Mouse (Mus musculus) midbrain, embryonic 12.5 days (tissue): Measurements from ENCODE around the gene Ncstn. TPM values are rescaled to one million over a fixed set of nuclear protein-coding genes. Genes with fewer than 3 reads are reported as not detected.

ENCODE experiments used
- ATAC-seq: fragments of 200-750 bp; cut with Nextera tagmentation; 2 replicates; pipeline ENCODE4 v1.8.0; 2017; ENCODE audit warnings: low read depth, moderate TSS enrichment, moderate library complexity; ENCODE audit not compliant: low FRiP score
- H3K27ac ChIP-seq: fragments of 300-500 bp; sonication (generic); replicated peaks from 2 replicates; pipeline ENCODE4 v1.5.1; 2016; ENCODE audit warnings: mild to moderate bottlenecking
- H3K27me3 ChIP-seq: fragments of 300-500 bp; sonication (generic); 2 replicates; pipeline ENCODE4 v1.6.1; 2016; ENCODE audit warnings: mild to moderate bottlenecking
- H3K36me3 ChIP-seq: fragments of 300-500 bp; sonication (generic); 2 replicates; pipeline ENCODE4 v1.6.1; 2016
- H3K4me1 ChIP-seq: fragments of 300-500 bp; sonication (generic); 2 replicates; pipeline ENCODE4 v1.6.1; 2016
- H3K4me2 ChIP-seq: fragments of 300-500 bp; sonication (generic); replicated peaks from 2 replicates; pipeline ENCODE4 v1.6.1; 2016; ENCODE audit warnings: mild to moderate bottlenecking, moderate library complexity
- H3K4me3 ChIP-seq: fragments of 300-500 bp; sonication (generic); 2 replicates; pipeline ENCODE4 v1.5.1; 2016; ENCODE audit warnings: mild to moderate bottlenecking
- H3K9ac ChIP-seq: fragments of 300-500 bp; sonication (generic); replicated peaks from 2 replicates; pipeline ENCODE4 v1.6.1; 2016; ENCODE audit warnings: mild to moderate bottlenecking, moderate library complexity
- H3K9me3 ChIP-seq: fragments of 300-500 bp; sonication (generic); 2 replicates; pipeline ENCODE4 v1.6.1; 2016; ENCODE audit warnings: mild to moderate bottlenecking
- WGBS: fragments of 180-500 bp; shearing (Covaris S2); methylation state at CpG from one replicate; pipeline ENCODE4 v1.1.7; 2016; 5-methylcytosine and 5-hydroxymethylcytosine counted together
- polyA plus RNA-seq: library from polyadenylated mRNA; unstranded; fragments of >200 nt; fragmentation: Nextera tagmentation; extraction: Ambion mirVana; gene quantifications from 2 replicates; pipeline ENCODE4 v1.2.1, GENCODE M21; 2016

Gene Ncstn
- polyA plus RNA-seq: 123 and 128 TPM in 2 replicates

- H3K9me3 ChIP-seq: no peaks in the 10 kb centered on the region
- peaks cover 24% of the 10 kb centered on the region for H3K4me1 ChIP-seq
- peak within 1 kb of the TSS; percentile 88 for H3K9ac ChIP-seq
- peak within 1 kb of the TSS; percentile 74 for H3K27ac ChIP-seq
- peak within 1 kb of the TSS; percentile 82 for H3K4me2 ChIP-seq
- peak; percentile 98 for ATAC-seq
- no peaks in the 10 kb centered on the region for H3K27me3 ChIP-seq
- peaks cover 28% of the 10 kb centered on the region for H3K36me3 ChIP-seq
- WGBS: under 1% methylated on average over 40 of the region's 40 CpGs
- H3K4me3 ChIP-seq: peak within 1 kb of the TSS; percentile 88
Observed at GRCm38 (mm10) chr1:172082101-172082898, at the start of gene Ncstn, which contains the start of gene Copa. TSS of gene Ncstn (minus strand) at chr1:172082795. TSS of gene Copa (plus strand) at chr1:172082529.

GRCm38 (mm10) chr1:172132319-172132718 lies 49.7 kb upstream of the Ncstn start:
- Histone ChIP-seq H3K9me3 (no peaks in the 10 kb centered on the region), H3K9ac (no peak overlapping the region), H3K36me3 (peaks cover 69% of the 10 kb centered on the region), H3K4me3 (no peak overlapping the region), H3K4me2 (no peak overlapping the region), H3K27ac (no peak overlapping the region), H3K4me1 (peaks cover 6% of the 10 kb centered on the region), H3K27me3 (no peaks in the 10 kb centered on the region)
- WGBS: 90% methylated on average over 7 of the region's 7 CpGs
- no peak for ATAC-seq

- 95% methylated on average over 5 of the region's 5 CpGs for WGBS
- no peak overlapping the region for H3K9ac ChIP-seq
- H3K4me1 ChIP-seq: peaks cover 12% of the 10 kb centered on the region
- no peak overlapping the region for H3K4me3 ChIP-seq
- H3K27ac ChIP-seq: no peak overlapping the region
- no peaks in the 10 kb centered on the region for H3K27me3 ChIP-seq
- H3K36me3 ChIP-seq: peaks cover 60% of the 10 kb centered on the region
- H3K9me3 ChIP-seq: no peaks in the 10 kb centered on the region
- no peak for ATAC-seq
- H3K4me2 ChIP-seq: no peak overlapping the region
Observed at GRCm38 (mm10) chr1:172129780-172130179, 47.2 kb upstream of the Ncstn start.

- Histone ChIP-seq H3K27ac (no peak overlapping the region), H3K4me3 (no peak overlapping the region), H3K9me3 (no peaks in the 10 kb centered on the region), H3K27me3 (no peaks in the 10 kb centered on the region), H3K9ac (no peak overlapping the region), H3K4me2 (no peak overlapping the region), H3K36me3 (peaks cover 53% of the 10 kb centered on the region), H3K4me1 (peaks cover 12% of the 10 kb centered on the region)
- ATAC-seq: no peak
- 88% methylated on average over 2 of the region's 2 CpGs for WGBS
Observed at GRCm38 (mm10) chr1:172129108-172129507, 46.5 kb upstream of the Ncstn start.

- Histone ChIP-seq H3K9me3 (no peaks in the 10 kb centered on the region), H3K4me1 (peaks cover 12% of the 10 kb centered on the region), H3K4me3 (no peak overlapping the region), H3K36me3 (peaks cover 51% of the 10 kb centered on the region), H3K4me2 (no peak overlapping the region), H3K27me3 (no peaks in the 10 kb centered on the region), H3K27ac (no peak overlapping the region), H3K9ac (no peak overlapping the region)
- 94% methylated on average over 15 of the region's 15 CpGs for WGBS
- no peak for ATAC-seq
Observed at GRCm38 (mm10) chr1:172128563-172128962, 46.0 kb upstream of the Ncstn start.

GRCm38 (mm10) chr1:172127487-172127886 lies 44.9 kb upstream of the Ncstn start:
- Histone ChIP-seq H3K27ac (no peak overlapping the region), H3K4me2 (peak overlapping the region; percentile 64), H3K4me1 (peaks cover 12% of the 10 kb centered on the region), H3K36me3 (peaks cover 52% of the 10 kb centered on the region), H3K4me3 (peak overlapping the region; percentile 65), H3K9ac (peak overlapping the region; percentile 72), H3K27me3 (no peaks in the 10 kb centered on the region), H3K9me3 (no peaks in the 10 kb centered on the region)
- 54% methylated on average over 5 of the region's 5 CpGs for WGBS
- no peak for ATAC-seq

GRCm38 (mm10) chr1:172126376-172127347 lies 44.1 kb upstream of the Ncstn start, which contains the start of gene Pex19:
TSS of gene Pex19 (plus strand) at chr1:172126755.
- H3K9me3 ChIP-seq: no peaks in the 10 kb centered on the region
- peaks cover 52% of the 10 kb centered on the region for H3K36me3 ChIP-seq
- H3K4me3 ChIP-seq: peak within 1 kb of the TSS; percentile 65
- H3K4me1 ChIP-seq: peaks cover 12% of the 10 kb centered on the region
- H3K4me2 ChIP-seq: peak within 1 kb of the TSS; percentile 64
- no peak within 1 kb of the TSS for H3K27ac ChIP-seq
- peak within 1 kb of the TSS; percentile 72 for H3K9ac ChIP-seq
- no peaks in the 10 kb centered on the region for H3K27me3 ChIP-seq
- under 1% methylated on average over 42 of the region's 42 CpGs for WGBS
- ATAC-seq: peak; percentile 98

- Histone ChIP-seq H3K9me3 (no peaks in the 10 kb centered on the region), H3K4me3 (no peak overlapping the region), H3K36me3 (peaks cover 53% of the 10 kb centered on the region), H3K27ac (no peak overlapping the region), H3K27me3 (no peaks in the 10 kb centered on the region), H3K9ac (no peak overlapping the region), H3K4me1 (peaks cover 12% of the 10 kb centered on the region), H3K4me2 (no peak overlapping the region)
- 84% methylated on average over 6 of the region's 6 CpGs for WGBS
- no peak for ATAC-seq
Observed at GRCm38 (mm10) chr1:172124572-172124971, 42.0 kb upstream of the Ncstn start.

- H3K4me2 ChIP-seq: no peak overlapping the region
- no peak overlapping the region for H3K4me3 ChIP-seq
- H3K27me3 ChIP-seq: no peaks in the 10 kb centered on the region
- H3K9ac ChIP-seq: no peak overlapping the region
- H3K9me3 ChIP-seq: no peaks in the 10 kb centered on the region
- H3K36me3 ChIP-seq: peaks cover 61% of the 10 kb centered on the region
- H3K27ac ChIP-seq: no peak overlapping the region
- ATAC-seq: no peak
- peaks cover 10% of the 10 kb centered on the region for H3K4me1 ChIP-seq
- 91% methylated on average over 2 of the region's 2 CpGs for WGBS
Observed at GRCm38 (mm10) chr1:172122671-172123070, 40.1 kb upstream of the Ncstn start.

GRCm38 (mm10) chr1:172119720-172120119 lies 37.1 kb upstream of the Ncstn start:
- WGBS: 54% methylated on average over 3 of the region's 3 CpGs
- peak; percentile 27; the same call in 1 of the 2 replicates for ATAC-seq
- no peaks in the 10 kb centered on the region for H3K27me3 ChIP-seq
- H3K4me1 ChIP-seq: no peaks in the 10 kb centered on the region
- no peak overlapping the region for H3K27ac ChIP-seq
- H3K36me3 ChIP-seq: peaks cover 90% of the 10 kb centered on the region
- no peak overlapping the region for H3K4me2 ChIP-seq
- H3K9ac ChIP-seq: no peak overlapping the region
- no peak overlapping the region for H3K4me3 ChIP-seq
- no peaks in the 10 kb centered on the region for H3K9me3 ChIP-seq

- H3K36me3 ChIP-seq: peaks cover 97% of the 10 kb centered on the region
- H3K9ac ChIP-seq: no peak overlapping the region
- H3K9me3 ChIP-seq: no peaks in the 10 kb centered on the region
- WGBS: 88% methylated on average over 6 of the region's 6 CpGs
- no peak overlapping the region for H3K4me3 ChIP-seq
- peak; percentile 16; the same call in 1 of the 2 replicates for ATAC-seq
- H3K27me3 ChIP-seq: no peaks in the 10 kb centered on the region
- H3K4me1 ChIP-seq: no peaks in the 10 kb centered on the region
- H3K27ac ChIP-seq: no peak overlapping the region
- H3K4me2 ChIP-seq: no peak overlapping the region
Observed at GRCm38 (mm10) chr1:172119100-172119499, 36.5 kb upstream of the Ncstn start.

GRCm38 (mm10) chr1:172116948-172117347 lies 34.4 kb upstream of the Ncstn start:
- 93% methylated on average over 5 of the region's 5 CpGs for WGBS
- no peak overlapping the region for H3K27ac ChIP-seq
- no peaks in the 10 kb centered on the region for H3K4me1 ChIP-seq

More at GRCm38 (mm10) chr1:172116948-172117347, 34.4 kb upstream of the Ncstn start:
- ATAC-seq: no peak
- no peak overlapping the region for H3K4me3 ChIP-seq
- no peak overlapping the region for H3K4me2 ChIP-seq
- H3K9me3 ChIP-seq: no peaks in the 10 kb centered on the region
- H3K9ac ChIP-seq: no peak overlapping the region
- H3K27me3 ChIP-seq: no peaks in the 10 kb centered on the region
- H3K36me3 ChIP-seq: peaks cover 99% of the 10 kb centered on the region
